Mouse (Mus musculus) cortical plate, adult 2 months (tissue): ENCODE data around the gene Rasa3.

Experiments
- CTCF ChIP-seq: fragments of 200-500 bp; IDR thresholded peaks from 2 replicates; pipeline ENCODE4 v1.5.1; 2011; ENCODE audit warnings: mild to moderate bottlenecking, control low read depth, low read length; ENCODE audit not compliant: insufficient read depth; ENCODE audit errors: extremely low read depth
- POLR2A ChIP-seq: fragments of 200-500 bp; IDR thresholded peaks from 2 replicates; pipeline ENCODE4 v1.6.1; 2011; ENCODE audit warnings: mild to moderate bottlenecking, low read length, control low read depth; ENCODE audit not compliant: insufficient read depth; ENCODE audit errors: extremely low read depth

DNA sequence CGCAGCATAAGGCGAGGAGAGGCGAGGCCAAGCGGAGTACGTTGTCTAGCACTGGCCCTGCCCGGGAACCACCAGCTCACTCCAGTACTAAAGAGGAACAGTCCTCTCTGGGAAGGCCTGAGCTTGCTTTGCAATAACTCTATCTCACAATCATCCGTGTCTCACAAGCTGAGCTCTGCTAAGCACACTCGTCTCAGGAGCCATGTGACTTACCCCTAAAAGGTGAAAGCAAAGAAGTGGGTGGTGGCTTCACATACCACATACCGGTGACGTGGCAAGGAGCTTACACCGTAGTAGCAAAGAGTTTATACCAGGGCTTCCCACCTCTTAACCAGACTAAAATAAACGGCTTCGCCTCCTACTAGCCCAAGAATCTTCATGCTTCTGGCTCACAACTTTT lies 17.1 kb downstream of the Rasa3 start:
- TF ChIP-seq CTCF (no peak), POLR2A (no peak)
